In the genomic region with DNA sequence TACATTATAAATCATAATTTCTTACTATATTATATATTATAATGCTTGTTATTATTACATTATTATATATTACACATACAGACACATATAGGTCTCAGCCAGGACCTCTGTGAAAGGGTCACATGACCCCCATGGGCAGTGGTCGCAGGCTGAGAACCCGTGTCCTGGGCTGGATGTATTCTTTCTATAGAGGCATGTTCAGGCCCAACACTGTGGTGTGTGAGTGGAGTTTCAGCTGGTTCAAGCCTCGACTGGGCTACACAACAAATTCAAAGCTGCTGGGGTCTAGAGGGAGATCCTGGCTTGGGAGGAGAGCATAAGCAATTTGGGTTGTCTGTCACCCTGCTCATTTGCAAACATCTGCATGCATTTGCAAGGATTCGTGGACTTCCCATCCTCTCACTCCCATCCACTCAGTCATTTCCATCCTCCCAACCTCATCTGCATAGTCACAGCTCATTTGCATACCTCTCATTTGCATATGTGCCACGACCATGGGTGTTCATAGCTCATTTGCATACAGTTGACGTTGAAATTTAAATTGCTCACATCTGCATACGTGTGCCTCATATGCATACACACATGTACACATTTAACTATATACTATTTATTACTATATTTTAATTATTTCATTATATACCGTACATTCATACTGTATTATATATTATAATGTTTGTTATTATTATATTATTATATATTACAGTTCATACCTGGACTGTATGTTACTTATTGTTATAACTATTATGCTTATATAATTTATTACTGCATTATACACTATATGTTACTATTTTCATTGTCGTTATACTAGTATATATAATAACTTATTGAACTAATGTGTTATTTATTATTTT, we compare ENCODE assay signal across 16 mouse cellular contexts. TPM values are rescaled to one million over a fixed set of nuclear protein-coding genes. Genes with fewer than 3 reads are reported as not detected.
DNase-seq lines count a peak whose midpoint lies in the region; ATAC-seq and TF ChIP-seq lines count a peak whose summit lies in the region.
"Had no signal": no experiment of that assay in that cellular context is flagged by ENCODE, and none has a peak within 500 bp of the region (broad histone marks: within the 10 kb centered on the region; RNA-seq: fewer than 3 reads in every experiment).

No protein-coding gene starts in this region.

- H3K36me3 ChIP-seq in intestine, postnatal 0 days (ENCODE audit: control insufficient read depth, insufficient read depth) = no peaks in the 10 kb centered on the region
- no peaks in the 10 kb centered on the region for H3K36me3 ChIP-seq in intestine, embryonic 15.5 days
- no peaks in the 10 kb centered on the region for H3K36me3 ChIP-seq in hindbrain, embryonic 14.5 days (replicated peaks; ENCODE audit: control insufficient read depth, insufficient read depth)
- H3K36me3 ChIP-seq in midbrain, embryonic 15.5 days (replicated peaks) = 0 out of 2 replicates have a peak, but pooled peaks cover 5% of the 10 kb centered on the region

- no peaks in the 10 kb centered on the region for H3K9me3 ChIP-seq in intestine, postnatal 0 days (ENCODE audit: control insufficient read depth)
- H3K9me3 ChIP-seq in intestine, embryonic 15.5 days = no peaks in the 10 kb centered on the region
- H3K9me3 ChIP-seq in hindbrain, embryonic 14.5 days (ENCODE audit: control insufficient read depth, low read length) = no peaks in the 10 kb centered on the region
- H3K9me3 ChIP-seq in midbrain, embryonic 15.5 days = no peaks in the 10 kb centered on the region
- H3K9me3 ChIP-seq: heart, embryonic 12.5 days; limb, embryonic 13.5 days had no signal

- WGBS in intestine, postnatal 0 days = 94% methylated on average over 9 of the region's 9 CpGs
- WGBS in intestine, embryonic 15.5 days = 89% methylated on average over 9 of the region's 9 CpGs
- WGBS in hindbrain, embryonic 14.5 days = 71% methylated on average over 9 of the region's 9 CpGs
- WGBS in midbrain, embryonic 15.5 days = 79% methylated on average over 9 of the region's 9 CpGs

- H3K9ac ChIP-seq in intestine, postnatal 0 days (ENCODE audit: low read depth, low read length) = no peak overlapping the region
- H3K9ac ChIP-seq in intestine, embryonic 15.5 days = no peak overlapping the region
- no peak overlapping the region for H3K9ac ChIP-seq in hindbrain, embryonic 14.5 days
- no peak overlapping the region for H3K9ac ChIP-seq in midbrain, embryonic 15.5 days
- H3K9ac ChIP-seq: heart, embryonic 12.5 days; limb, embryonic 13.5 days had no signal

- peak; percentile 54; the same call in 1 of the 2 replicates for ATAC-seq in intestine, postnatal 0 days
- ATAC-seq in intestine, embryonic 15.5 days = no peak
- ATAC-seq in hindbrain, embryonic 14.5 days (ENCODE audit: low FRiP score) = peak; percentile 53; the same call in 1 of the 2 replicates
- peak; percentile 70 for ATAC-seq in midbrain, embryonic 15.5 days (replicated peaks)

- H3K4me1 ChIP-seq in intestine, postnatal 0 days (replicated peaks; ENCODE audit: control insufficient read depth, insufficient read depth, low read length) = no peaks in the 10 kb centered on the region
- H3K4me1 ChIP-seq in intestine, embryonic 15.5 days (replicated peaks) = no peaks in the 10 kb centered on the region
- H3K4me1 ChIP-seq in hindbrain, embryonic 14.5 days (replicated peaks; ENCODE audit: control insufficient read depth, insufficient read depth, low read length) = no peaks in the 10 kb centered on the region
- no peaks in the 10 kb centered on the region for H3K4me1 ChIP-seq in midbrain, embryonic 15.5 days
- H3K4me1 ChIP-seq: heart, embryonic 12.5 days; limb, embryonic 13.5 days; megakaryocyte, embryonic 14.5 days had no signal

- peak; percentile 77 for DNase-seq in ZHBTc4 (ENCODE audit: low read depth, low spot score)
- no peak for DNase-seq in hindbrain, embryonic 14.5 days (ENCODE audit: low spot score)
- DNase-seq in lung, postnatal 36 days = no peak
- no peak for DNase-seq in right cerebral cortex, postnatal 25 days
- DNase-seq in right cerebral cortex, adult 2 months (ENCODE audit: low spot score in 2 of 2) = no peak
- DNase-seq: adrenal gland, adult 2 months; cerebellum, adult 9-11 months; right cerebral cortex, postnatal 4 days; thymus, adult 2 months had no signal

- H3K4me3 ChIP-seq in intestine, postnatal 0 days (ENCODE audit: low read depth, low read length) = no peak overlapping the region
- H3K4me3 ChIP-seq in intestine, embryonic 15.5 days (replicated peaks) = no peak overlapping the region
- no peak overlapping the region for H3K4me3 ChIP-seq in hindbrain, embryonic 14.5 days (replicated peaks; ENCODE audit: low read length)
- no peak overlapping the region for H3K4me3 ChIP-seq in midbrain, embryonic 15.5 days
- H3K4me3 ChIP-seq: erythroblast, embryonic 14.5 days; heart, embryonic 12.5 days; limb, embryonic 13.5 days; megakaryocyte, embryonic 14.5 days had no signal

- no peak for TF ChIP-seq CTCF in intestine, postnatal 0 days (IDR thresholded peaks at IDR 0.05; ENCODE audit: low read depth)

- H3K27ac ChIP-seq in intestine, postnatal 0 days (ENCODE audit: low read depth, low read length) = no peak overlapping the region
- H3K27ac ChIP-seq in intestine, embryonic 15.5 days = no peak overlapping the region
- H3K27ac ChIP-seq in hindbrain, embryonic 14.5 days = no peak overlapping the region
- H3K27ac ChIP-seq in midbrain, embryonic 15.5 days = no peak overlapping the region
- H3K27ac ChIP-seq: limb, embryonic 13.5 days had no signal

- no peak overlapping the region for H3K4me2 ChIP-seq in intestine, postnatal 0 days (replicated peaks; ENCODE audit: low read depth)
- no peak overlapping the region for H3K4me2 ChIP-seq in intestine, embryonic 15.5 days (replicated peaks)
- H3K4me2 ChIP-seq in hindbrain, embryonic 14.5 days (replicated peaks) = no peak overlapping the region
- no peak overlapping the region for H3K4me2 ChIP-seq in midbrain, embryonic 15.5 days
- H3K4me2 ChIP-seq: heart, embryonic 12.5 days; limb, embryonic 13.5 days had no signal

- H3K27me3 ChIP-seq in intestine, postnatal 0 days (replicated peaks; ENCODE audit: control insufficient read depth, insufficient read depth, low read length) = no peaks in the 10 kb centered on the region
- no peaks in the 10 kb centered on the region for H3K27me3 ChIP-seq in intestine, embryonic 15.5 days (replicated peaks)
- no peaks in the 10 kb centered on the region for H3K27me3 ChIP-seq in hindbrain, embryonic 14.5 days (ENCODE audit: control insufficient read depth, insufficient read depth, low read length)
- H3K27me3 ChIP-seq in midbrain, embryonic 15.5 days (replicated peaks) = no peaks in the 10 kb centered on the region
- H3K27me3 ChIP-seq: heart, embryonic 12.5 days; limb, embryonic 13.5 days; megakaryocyte, embryonic 14.5 days had no signal

RNA-seq across cellular contexts. Expression of a gene that starts 21.2 kb away (rescaled TPM):
- polyA plus RNA-seq in intestine, postnatal 0 days (2015; fragmentation: Nextera tagmentation; extraction: Ambion mirVana) = 5.7 TPM in 2 replicates
- polyA plus RNA-seq in intestine, embryonic 15.5 days (2015; fragmentation: Nextera tagmentation; extraction: Ambion mirVana) = 0.14 and 0.19 TPM in 2 replicates
- polyA plus RNA-seq in hindbrain, embryonic 14.5 days (2014; fragmentation: Nextera tagmentation; extraction: Ambion mirVana) = not detected in 2 replicates
- polyA plus RNA-seq in midbrain, embryonic 15.5 days (2015; fragmentation: Nextera tagmentation; extraction: Ambion mirVana) = not detected in 2 replicates
- polyA plus RNA-seq: adrenal gland, adult 2 months; erythroblast, embryonic 14.5 days; heart, embryonic 12.5 days; limb, embryonic 13.5 days had no signal

RNA-seq across cellular contexts. Expression of a gene that starts 53.9 kb away (rescaled TPM):
- 22.7 and 23.6 TPM in 2 replicates for polyA plus RNA-seq in intestine, postnatal 0 days (2015; fragmentation: Nextera tagmentation; extraction: Ambion mirVana)
- 37.7 and 43.5 TPM in 2 replicates for polyA plus RNA-seq in intestine, embryonic 15.5 days (2015; fragmentation: Nextera tagmentation; extraction: Ambion mirVana)
- 64.9 and 68.6 TPM in 2 replicates for polyA plus RNA-seq in hindbrain, embryonic 14.5 days (2014; fragmentation: Nextera tagmentation; extraction: Ambion mirVana)
- 50.0 and 51.1 TPM in 2 replicates for polyA plus RNA-seq in midbrain, embryonic 15.5 days (2015; fragmentation: Nextera tagmentation; extraction: Ambion mirVana)
